Comparison of ENCODE assay signal across 22 mouse cellular contexts in the genomic region with DNA sequence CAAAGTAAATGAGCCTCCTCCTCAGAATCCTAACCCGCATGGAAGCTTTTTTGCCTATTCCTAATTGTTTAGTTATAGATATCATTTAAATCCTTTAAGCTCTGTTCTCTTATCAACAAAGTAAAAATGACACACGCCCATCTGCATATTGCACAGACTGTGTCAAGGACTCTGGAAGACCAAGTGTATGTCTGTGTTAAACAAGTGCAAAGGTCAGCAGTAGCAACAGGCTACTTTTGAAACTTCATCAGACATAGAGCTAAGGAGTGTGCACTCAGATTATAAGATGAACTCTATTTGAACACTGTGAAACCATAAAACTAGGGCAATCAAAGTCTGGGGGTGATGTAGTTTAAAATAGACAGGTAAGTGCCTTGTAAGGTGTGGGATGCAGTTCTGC.
A peak's percentile ranks its signal among the peaks of the same experiment; 100 is the strongest.
DNase-seq lines count a peak whose midpoint lies in the region; ATAC-seq and TF ChIP-seq lines count a peak whose summit lies in the region.
"Had no signal": no experiment of that assay in that cellular context is flagged by ENCODE, and none has a peak within 500 bp of the region (broad histone marks: within the 10 kb centered on the region; RNA-seq: fewer than 3 reads in every experiment).

No protein-coding gene starts in this region.

- intact Hi-C loops in left cerebral cortex, postnatal 25 days (cut with DNase I) = loop anchor here (2.0 kb wide), 2 partner anchors 228 to 544 kb away; a partner anchor contains a TSS
- intact Hi-C loops in left cerebral cortex, postnatal 14 days (cut with DNase I) = no loop called here

- TF ChIP-seq EP300 in stomach, postnatal 0 days (optimal IDR thresholded peaks at IDR 0.05) = no peak

- no peak for TF ChIP-seq POLR2A in olfactory bulb, adult 2 months (IDR thresholded peaks at IDR 0.05; ENCODE audit: insufficient read depth, low read depth, low read length)

- no peak for DNase-seq in intestine, embryonic 14.5 days (ENCODE audit: low spot score)
- DNase-seq in left cerebral cortex, postnatal 25 days (ENCODE audit: low spot score in 2 of 2) = peak; percentile 4 to 11
- DNase-seq in left cerebral cortex, postnatal 14 days (ENCODE audit: low spot score in 2 of 2) = no peak
- DNase-seq in stomach, postnatal 0 days (ENCODE audit: low spot score) = no peak
- DNase-seq in urinary bladder, adult 18-20 months (ENCODE audit: low spot score in 2 of 2) = no peak
- DNase-seq: adrenal gland, adult 8-10 months; adrenal gland, postnatal 25 days; cerebellum, adult 18-20 months; cerebellum, adult 9-10 months; cerebellum, postnatal 14 days; gastrocnemius, postnatal 10 days; gastrocnemius, postnatal 36 days had no signal

- H3K4me1 ChIP-seq in intestine, embryonic 14.5 days (replicated peaks; ENCODE audit: control insufficient read depth, insufficient read depth, low read length) = no peaks in the 10 kb centered on the region
- no peaks in the 10 kb centered on the region for H3K4me1 ChIP-seq in intestine, postnatal 0 days (replicated peaks; ENCODE audit: control insufficient read depth, insufficient read depth, low read length)
- H3K4me1 ChIP-seq in stomach, embryonic 14.5 days (ENCODE audit: control insufficient read depth, insufficient read depth, low read length) = no peaks in the 10 kb centered on the region
- no peaks in the 10 kb centered on the region for H3K4me1 ChIP-seq in stomach, postnatal 0 days (replicated peaks; ENCODE audit: control insufficient read depth, insufficient read depth)
- peaks cover 6% of the 10 kb centered on the region for H3K4me1 ChIP-seq in olfactory bulb, adult 2 months (ENCODE audit: control insufficient read depth, insufficient read depth, low read length)
- H3K4me1 ChIP-seq: forebrain, embryonic 10.5 days; forebrain, embryonic 13.5 days; heart, embryonic 10.5 days had no signal

- H3K4me2 ChIP-seq in intestine, embryonic 14.5 days (ENCODE audit: low read length) = no peak overlapping the region
- no peak overlapping the region for H3K4me2 ChIP-seq in intestine, postnatal 0 days (replicated peaks; ENCODE audit: low read depth)
- no peak overlapping the region for H3K4me2 ChIP-seq in stomach, embryonic 14.5 days (replicated peaks; ENCODE audit: low read depth, low read length)
- H3K4me2 ChIP-seq in stomach, postnatal 0 days (replicated peaks; ENCODE audit: low read depth) = no peak overlapping the region
- H3K4me2 ChIP-seq: forebrain, embryonic 13.5 days; heart, embryonic 13.5 days had no signal

- H3K27me3 ChIP-seq in intestine, embryonic 14.5 days (replicated peaks; ENCODE audit: control insufficient read depth, insufficient read depth, low read length) = no peaks in the 10 kb centered on the region
- no peaks in the 10 kb centered on the region for H3K27me3 ChIP-seq in intestine, postnatal 0 days (replicated peaks; ENCODE audit: control insufficient read depth, insufficient read depth, low read length)
- H3K27me3 ChIP-seq in stomach, embryonic 14.5 days (ENCODE audit: control insufficient read depth, insufficient read depth, low read length) = no peaks in the 10 kb centered on the region
- no peaks in the 10 kb centered on the region for H3K27me3 ChIP-seq in stomach, postnatal 0 days (ENCODE audit: control insufficient read depth, insufficient read depth, low read length)
- H3K27me3 ChIP-seq: forebrain, embryonic 13.5 days; heart, embryonic 13.5 days had no signal

- ATAC-seq in intestine, embryonic 14.5 days (replicated peaks; ENCODE audit: low FRiP score, low TSS enrichment, low read depth) = peak; percentile 84; the same call in 1 of the 2 replicates
- no peak for ATAC-seq in intestine, postnatal 0 days
- 0 out of 2 replicates have a peak, but pooled peaks have one; percentile 14 for ATAC-seq in stomach, embryonic 14.5 days (ENCODE audit: insufficient number of reproducible peaks, insufficient read depth, low FRiP score, low read depth)
- ATAC-seq in stomach, postnatal 0 days (ENCODE audit: low FRiP score, low TSS enrichment) = no peak
- ATAC-seq: activated CD4-positive, CD25-positive, alpha-beta regulatory T cell, adult 4 months; forebrain, embryonic 13.5 days; forebrain, embryonic 16.5 days had no signal

- no peak overlapping the region for H3K9ac ChIP-seq in intestine, embryonic 14.5 days (ENCODE audit: low read length)
- H3K9ac ChIP-seq in intestine, postnatal 0 days (ENCODE audit: low read depth, low read length) = no peak overlapping the region
- H3K9ac ChIP-seq in stomach, embryonic 14.5 days (replicated peaks; ENCODE audit: low read depth, low read length) = no peak overlapping the region
- H3K9ac ChIP-seq in stomach, postnatal 0 days (ENCODE audit: low read length) = no peak overlapping the region
- H3K9ac ChIP-seq: forebrain, embryonic 13.5 days; heart, embryonic 13.5 days had no signal

- no peaks in the 10 kb centered on the region for H3K9me3 ChIP-seq in intestine, embryonic 14.5 days (ENCODE audit: control insufficient read depth, low read length)
- no peaks in the 10 kb centered on the region for H3K9me3 ChIP-seq in intestine, postnatal 0 days (ENCODE audit: control insufficient read depth)
- H3K9me3 ChIP-seq in stomach, embryonic 14.5 days (ENCODE audit: control insufficient read depth, low read depth, low read length) = no peaks in the 10 kb centered on the region
- H3K9me3 ChIP-seq in stomach, postnatal 0 days (ENCODE audit: control insufficient read depth, low read length) = no peaks in the 10 kb centered on the region
- H3K9me3 ChIP-seq: forebrain, embryonic 13.5 days; heart, embryonic 10.5 days had no signal

- no peak for TF ChIP-seq CTCF in intestine, postnatal 0 days (IDR thresholded peaks at IDR 0.05; ENCODE audit: low read depth)
- TF ChIP-seq CTCF in stomach, postnatal 0 days (IDR thresholded peaks at IDR 0.05; ENCODE audit: low read depth) = no peak
- no peak for TF ChIP-seq CTCF in olfactory bulb, adult 2 months (IDR thresholded peaks at IDR 0.05; ENCODE audit: insufficient read depth, low read depth, low read length)

- 62% methylated on average over 2 of the region's 2 CpGs for WGBS in intestine, embryonic 14.5 days
- 28% methylated on average over 2 of the region's 2 CpGs for WGBS in intestine, postnatal 0 days
- 68% methylated on average over 2 of the region's 2 CpGs for WGBS in stomach, embryonic 14.5 days
- WGBS in stomach, postnatal 0 days = 45% methylated on average over 2 of the region's 2 CpGs
- WGBS in olfactory bulb, adult 2 months = 66% methylated on average over 2 of the region's 2 CpGs

- H3K27ac ChIP-seq in intestine, embryonic 14.5 days (ENCODE audit: low read depth) = no peak overlapping the region
- H3K27ac ChIP-seq in intestine, postnatal 0 days (ENCODE audit: low read depth, low read length) = no peak overlapping the region
- H3K27ac ChIP-seq in stomach, embryonic 14.5 days (ENCODE audit: low read length) = no peak overlapping the region
- no peak overlapping the region for H3K27ac ChIP-seq in stomach, postnatal 0 days (replicated peaks)
- peak overlapping the region; percentile 90 for H3K27ac ChIP-seq in olfactory bulb, adult 2 months (ENCODE audit: insufficient read depth, low read depth, low read length)
- H3K27ac ChIP-seq: forebrain, embryonic 10.5 days; forebrain, embryonic 13.5 days; heart, adult 2 months; heart, embryonic 10.5 days had no signal

- H3K36me3 ChIP-seq in intestine, embryonic 14.5 days (ENCODE audit: control insufficient read depth, insufficient read depth, low read length) = no peaks in the 10 kb centered on the region
- H3K36me3 ChIP-seq in intestine, postnatal 0 days (ENCODE audit: control insufficient read depth, insufficient read depth) = no peaks in the 10 kb centered on the region
- no peaks in the 10 kb centered on the region for H3K36me3 ChIP-seq in stomach, embryonic 14.5 days (ENCODE audit: control insufficient read depth, insufficient read depth, low read length)
- H3K36me3 ChIP-seq in stomach, postnatal 0 days (ENCODE audit: control insufficient read depth, insufficient read depth, low read length) = no peaks in the 10 kb centered on the region
- H3K36me3 ChIP-seq: forebrain, embryonic 10.5 days; heart, embryonic 10.5 days; heart, embryonic 13.5 days had no signal

- no peak overlapping the region for H3K4me3 ChIP-seq in intestine, embryonic 14.5 days (ENCODE audit: low read depth, low read length)
- H3K4me3 ChIP-seq in intestine, postnatal 0 days (ENCODE audit: low read depth, low read length) = no peak overlapping the region
- no peak overlapping the region for H3K4me3 ChIP-seq in stomach, embryonic 14.5 days (ENCODE audit: low read depth, low read length)
- no peak overlapping the region for H3K4me3 ChIP-seq in stomach, postnatal 0 days (ENCODE audit: low read depth, low read length)
- no peak overlapping the region for H3K4me3 ChIP-seq in olfactory bulb, adult 2 months (ENCODE audit: insufficient read depth, low read depth, low read length)
- H3K4me3 ChIP-seq: forebrain, embryonic 10.5 days; forebrain, embryonic 13.5 days; heart, adult 2 months; heart, embryonic 10.5 days; heart, embryonic 13.5 days had no signal

Comparison
In these comparisons a context has a peak if more than half of its experiments do, and no peak if none do; other contexts are left out.
1. ATAC-seq: peak in intestine, embryonic 14.5 days (single experiment) and stomach, embryonic 14.5 days (single experiment); none in intestine, postnatal 0 days (single experiment) and stomach, postnatal 0 days (single experiment).
2. DNase-seq: peak in left cerebral cortex, postnatal 25 days (2 of 2); none in intestine, embryonic 14.5 days (single experiment), left cerebral cortex, postnatal 14 days (0 of 2), stomach, postnatal 0 days (single experiment) and urinary bladder, adult 18-20 months (0 of 2).